Mouse (Mus musculus): Measurements from ENCODE around the gene Hist2h2aa2. TPM values are rescaled to one million over a fixed set of nuclear protein-coding genes. Genes with fewer than 3 reads are reported as not detected.

Gene Hist2h2aa2
- 79.4 TPM for polyA plus RNA-seq (2015; fragmentation: Illumina TruSeq; extraction: RNeasy Lipid Tissue Mini Kit (QIAGEN cat#74804); ENCODE audit: low read depth, low replicate concordance)

DNA sequence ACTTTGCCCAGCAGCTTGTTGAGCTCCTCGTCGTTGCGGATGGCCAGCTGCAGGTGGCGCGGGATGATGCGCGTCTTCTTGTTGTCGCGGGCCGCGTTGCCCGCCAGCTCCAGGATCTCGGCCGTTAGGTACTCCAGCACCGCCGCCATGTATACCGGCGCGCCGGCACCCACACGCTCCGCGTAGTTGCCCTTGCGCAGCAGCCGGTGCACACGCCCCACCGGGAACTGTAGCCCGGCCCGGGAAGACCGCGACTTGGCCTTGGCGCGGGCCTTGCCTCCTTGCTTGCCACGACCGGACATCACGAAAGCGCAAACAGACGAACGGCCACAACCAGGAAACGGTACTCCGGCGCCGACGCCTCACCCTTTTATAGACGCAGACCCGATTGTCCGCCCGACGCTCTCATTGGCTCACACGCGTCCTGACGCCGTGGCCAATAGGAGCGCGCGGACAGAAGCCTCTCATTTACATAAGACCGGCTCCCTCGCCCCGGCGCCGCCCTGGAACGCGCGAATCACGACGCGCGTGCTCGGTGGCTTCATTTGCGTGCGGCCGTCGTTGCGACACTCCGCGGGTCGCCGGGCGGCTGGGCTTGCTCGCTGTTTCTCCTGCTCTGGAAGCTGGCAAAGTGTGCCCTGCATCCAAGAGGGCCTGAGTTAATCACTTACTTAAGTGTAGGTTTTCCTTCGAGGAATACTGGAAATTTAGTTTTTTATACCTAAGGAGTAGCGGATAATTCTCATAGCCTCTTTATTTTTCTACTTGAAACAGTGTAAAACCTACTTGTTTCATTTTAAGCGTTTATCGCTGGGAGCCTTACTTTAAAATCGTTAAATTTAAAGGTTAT, at the start of gene Hist2h2aa2:
Hist2h2aa2 (minus strand) TSS at position 328 of the 850 bp plus-strand sequence.

DNA sequence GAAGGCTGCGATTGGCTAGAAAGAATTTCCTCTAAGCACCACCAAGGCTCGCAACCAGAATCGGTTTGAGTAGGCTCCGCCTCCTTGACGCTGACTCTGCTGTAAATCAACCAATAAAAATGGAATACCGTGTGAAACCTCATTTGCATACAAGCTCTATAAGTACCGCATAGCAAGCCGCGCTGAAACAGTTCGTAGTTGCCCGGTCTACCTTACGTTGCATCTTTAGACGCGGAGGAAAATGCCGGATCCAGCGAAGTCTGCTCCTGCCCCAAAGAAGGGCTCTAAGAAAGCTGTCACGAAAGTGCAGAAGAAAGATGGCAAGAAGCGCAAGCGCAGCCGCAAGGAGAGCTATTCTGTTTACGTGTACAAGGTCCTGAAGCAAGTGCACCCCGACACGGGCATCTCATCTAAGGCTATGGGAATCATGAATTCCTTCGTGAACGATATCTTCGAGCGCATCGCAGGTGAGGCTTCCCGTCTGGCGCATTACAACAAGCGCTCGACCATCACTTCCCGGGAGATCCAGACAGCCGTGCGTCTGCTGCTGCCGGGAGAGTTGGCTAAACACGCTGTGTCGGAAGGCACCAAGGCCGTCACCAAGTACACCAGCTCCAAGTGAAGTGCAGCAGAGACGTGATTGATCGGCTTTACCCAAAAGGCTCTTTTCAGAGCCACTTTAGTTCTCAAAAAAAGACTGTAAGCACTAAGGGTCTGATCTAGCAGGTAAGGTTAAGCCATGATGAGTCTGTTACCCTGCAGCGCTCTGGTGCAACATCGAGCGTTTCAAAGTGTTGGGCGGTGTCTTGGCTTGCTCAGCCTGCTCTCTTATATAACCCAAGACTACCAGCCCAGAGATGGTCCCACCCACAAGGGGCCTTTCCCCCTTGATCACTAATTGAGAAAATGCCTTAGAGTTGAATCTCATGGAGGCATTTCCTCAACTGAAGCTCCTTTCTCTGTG, 29.7 kb upstream of the Hist2h2aa2 start, which contains the start of gene Hist2h2bb:
Hist2h2bb (plus strand) TSS at position 242 of the 964 bp plus-strand sequence.

DNA sequence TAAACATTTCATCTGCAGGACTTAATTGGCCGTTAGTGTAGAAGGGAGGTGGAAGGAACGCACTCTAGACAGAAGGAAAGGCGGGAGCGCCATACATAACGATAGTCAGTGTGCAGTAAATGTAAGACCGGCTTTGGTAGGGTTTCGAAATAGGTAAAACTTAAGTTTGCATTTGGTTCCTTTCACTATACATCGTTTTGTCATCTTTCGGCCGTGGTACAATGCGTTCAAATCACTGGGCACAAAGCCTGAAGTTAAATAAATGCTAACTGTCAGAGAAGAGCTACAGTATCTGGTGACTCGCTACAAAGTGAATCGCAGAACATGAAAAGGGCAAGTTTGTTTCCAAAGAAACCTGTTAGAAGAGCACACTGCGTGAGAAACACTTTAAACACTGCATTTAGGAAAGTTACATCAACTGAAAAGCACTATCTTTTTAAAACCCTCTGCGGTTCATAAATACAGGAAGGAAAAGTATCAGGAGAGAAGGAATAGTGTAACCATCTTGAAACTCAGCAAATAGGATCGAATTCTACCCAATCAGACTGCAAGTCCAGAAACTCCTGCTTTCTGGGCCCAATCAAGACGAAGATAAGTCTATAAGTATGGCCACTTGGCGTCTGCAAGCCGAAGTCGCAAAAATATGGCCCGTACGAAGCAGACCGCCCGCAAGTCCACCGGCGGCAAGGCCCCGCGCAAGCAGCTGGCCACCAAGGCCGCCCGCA, 28.1 kb upstream of the Hist2h2aa2 start, which contains the start of gene Hist2h3b:
Hist2h3b (plus strand) TSS at position 604 of the 725 bp plus-strand sequence.

DNA sequence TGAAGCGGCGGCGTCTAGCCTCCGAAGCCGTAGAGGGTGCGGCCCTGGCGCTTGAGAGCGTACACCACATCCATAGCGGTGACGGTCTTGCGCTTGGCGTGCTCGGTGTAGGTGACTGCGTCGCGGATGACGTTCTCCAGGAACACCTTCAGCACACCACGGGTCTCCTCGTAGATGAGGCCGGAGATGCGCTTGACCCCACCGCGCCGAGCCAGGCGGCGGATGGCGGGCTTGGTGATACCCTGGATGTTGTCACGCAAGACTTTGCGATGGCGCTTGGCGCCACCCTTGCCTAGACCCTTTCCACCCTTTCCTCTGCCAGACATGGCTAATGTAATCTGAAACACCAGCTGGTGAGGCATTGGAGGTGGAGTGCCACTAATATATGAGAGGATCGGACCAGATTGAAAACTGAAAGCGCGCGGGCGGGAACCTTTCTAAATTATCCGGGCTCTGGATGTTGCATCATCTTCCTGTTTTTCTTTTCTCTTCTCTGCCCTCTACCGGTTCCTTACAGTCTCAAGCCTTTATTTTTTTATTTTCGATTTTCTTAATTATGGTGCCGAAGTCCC, 23.0 kb upstream of the Hist2h2aa2 start, which contains the start of gene Hist2h4:
Hist2h4 (minus strand) TSS at position 333 of the 572 bp plus-strand sequence.

DNA sequence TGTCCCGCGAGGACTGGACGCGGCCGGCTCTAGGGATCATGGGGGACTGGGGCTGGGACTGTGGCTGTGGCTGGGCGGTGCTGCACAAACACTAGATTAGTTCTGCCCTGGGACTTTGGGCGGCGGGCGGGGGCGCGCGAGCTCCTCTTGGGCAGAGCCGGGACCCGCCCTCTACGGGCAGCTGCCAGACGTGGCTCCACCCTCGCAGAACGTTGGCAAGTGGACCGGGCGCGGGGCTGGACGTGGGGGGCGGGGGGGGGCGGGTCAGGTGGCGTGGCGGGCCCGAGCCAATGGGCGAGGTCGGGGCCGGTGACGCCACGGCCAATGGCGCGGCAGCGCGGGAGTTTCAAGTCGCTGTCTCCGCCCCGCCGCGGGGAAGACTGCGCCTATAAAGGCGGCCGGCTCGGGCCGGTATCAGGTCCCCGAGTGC, 6.4 kb upstream of the Hist2h2aa2 start, which contains the start of gene Hist2h3c1:
Hist2h3c1 (plus strand) TSS at position 259 of the 430 bp plus-strand sequence.

DNA sequence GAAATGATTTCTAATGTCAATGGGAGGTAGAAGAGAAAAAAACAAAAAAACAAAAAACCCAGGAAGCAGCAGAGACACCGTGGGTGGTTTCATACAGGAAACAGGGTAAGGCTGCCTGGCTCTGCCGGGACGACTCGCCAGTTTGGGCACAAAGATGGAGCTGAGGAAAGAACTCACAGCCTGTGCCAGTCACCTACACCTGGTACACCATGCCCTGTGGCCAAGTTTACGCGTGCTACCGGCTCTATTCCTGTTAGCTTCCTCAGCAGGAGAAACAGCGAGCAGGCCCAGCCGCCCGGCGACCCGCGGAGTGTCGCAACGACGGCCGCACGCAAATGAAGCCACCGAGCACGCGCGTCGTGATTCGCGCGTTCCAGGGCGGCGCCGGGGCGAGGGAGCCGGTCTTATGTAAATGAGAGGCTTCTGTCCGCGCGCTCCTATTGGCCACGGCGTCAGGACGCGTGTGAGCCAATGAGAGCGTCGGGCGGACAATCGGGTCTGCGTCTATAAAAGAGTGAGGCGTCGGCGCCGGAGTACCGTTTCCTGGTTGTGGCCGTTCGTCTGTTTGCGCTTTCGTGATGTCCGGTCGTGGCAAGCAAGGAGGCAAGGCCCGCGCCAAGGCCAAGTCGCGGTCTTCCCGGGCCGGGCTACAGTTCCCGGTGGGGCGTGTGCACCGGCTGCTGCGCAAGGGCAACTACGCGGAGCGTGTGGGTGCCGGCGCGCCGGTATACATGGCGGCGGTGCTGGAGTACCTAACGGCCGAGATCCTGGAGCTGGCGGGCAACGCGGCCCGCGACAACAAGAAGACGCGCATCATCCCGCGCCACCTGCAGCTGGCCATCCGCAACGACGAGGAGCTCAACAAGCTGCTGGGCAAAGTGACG, 5.2 kb upstream of the Hist2h2aa2 start, which contains the start of gene Hist2h2aa1:
Hist2h2aa1 (plus strand) TSS at position 495 of the 884 bp plus-strand sequence.

DNA sequence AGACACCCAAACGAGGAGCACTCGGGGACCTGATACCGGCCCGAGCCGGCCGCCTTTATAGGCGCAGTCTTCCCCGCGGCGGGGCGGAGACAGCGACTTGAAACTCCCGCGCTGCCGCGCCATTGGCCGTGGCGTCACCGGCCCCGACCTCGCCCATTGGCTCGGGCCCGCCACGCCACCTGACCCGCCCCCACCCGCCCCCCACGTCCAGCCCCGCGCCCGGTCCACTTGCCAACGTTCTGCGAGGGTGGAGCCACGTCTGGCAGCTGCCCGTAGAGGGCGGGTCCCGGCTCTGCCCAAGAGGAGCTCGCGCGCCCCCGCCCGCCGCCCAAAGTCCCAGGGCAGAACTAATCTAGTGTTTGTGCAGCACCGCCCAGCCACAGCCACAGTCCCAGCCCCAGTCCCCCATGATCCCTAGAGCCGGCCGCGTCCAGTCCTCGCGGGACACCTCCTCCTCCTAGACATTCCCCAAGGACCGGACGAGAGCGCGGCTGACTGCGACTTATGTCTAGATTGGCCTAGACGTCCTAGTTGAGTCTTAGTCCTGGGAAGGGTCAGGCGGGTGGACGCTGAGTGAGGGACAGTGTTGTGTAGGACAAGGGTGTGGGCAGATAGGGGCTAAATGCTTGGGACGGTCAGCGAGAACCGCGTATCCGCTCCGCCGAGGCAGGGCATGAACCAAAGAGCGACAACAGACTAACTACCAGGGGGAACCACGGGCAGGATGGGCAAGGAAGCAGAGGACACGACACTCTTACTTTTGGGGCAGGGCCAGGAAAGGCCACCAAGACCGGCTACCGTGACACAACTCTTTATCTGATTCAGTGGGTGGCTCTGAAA, 902 bp downstream of the Hist2h2aa2 start, which contains the start of gene Hist2h3c2:
Hist2h3c2 (minus strand) TSS at position 174 of the 840 bp plus-strand sequence.

DNA sequence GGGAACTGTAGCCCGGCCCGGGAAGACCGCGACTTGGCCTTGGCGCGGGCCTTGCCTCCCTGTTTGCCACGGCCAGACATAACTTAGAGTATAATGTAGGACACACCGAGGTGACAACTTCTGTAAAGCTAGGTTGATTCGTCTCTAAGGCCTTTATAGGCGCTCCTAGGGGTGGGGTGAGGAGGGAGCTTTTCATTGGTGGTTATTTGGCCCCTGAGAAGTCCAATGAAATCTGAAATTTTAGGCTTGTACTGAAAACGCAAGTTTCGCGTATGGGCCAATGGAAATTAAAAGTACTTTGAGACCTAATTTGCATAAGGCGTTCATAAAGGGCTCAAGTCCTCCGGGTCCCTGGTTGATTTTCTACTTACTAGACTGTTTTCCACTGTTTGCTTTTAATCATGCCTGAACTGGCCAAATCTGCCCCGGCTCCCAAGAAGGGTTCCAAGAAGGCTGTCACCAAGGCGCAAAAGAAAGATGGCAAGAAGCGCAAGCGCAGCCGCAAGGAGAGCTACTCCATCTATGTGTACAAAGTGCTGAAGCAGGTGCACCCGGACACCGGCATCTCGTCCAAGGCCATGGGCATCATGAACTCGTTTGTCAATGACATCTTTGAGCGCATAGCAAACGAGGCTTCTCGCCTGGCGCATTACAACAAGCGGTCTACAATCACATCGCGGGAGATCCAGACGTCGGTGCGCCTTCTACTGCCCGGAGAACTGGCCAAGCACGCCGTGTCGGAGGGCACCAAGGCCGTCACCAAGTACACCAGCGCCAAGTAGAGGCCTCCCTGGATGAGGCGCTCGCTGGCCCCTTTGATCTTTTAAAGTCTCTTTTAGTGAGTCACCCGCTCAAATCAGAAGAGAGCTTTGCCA, 19.1 kb downstream of the Hist2h2aa2 start, which contains the start of the genes Hist2h2ac and Hist2h2be:
Hist2h2ac (minus strand) TSS at position 116 of the 875 bp plus-strand sequence.
Hist2h2be (plus strand) TSS at position 355 of the 875 bp plus-strand sequence.

DNA sequence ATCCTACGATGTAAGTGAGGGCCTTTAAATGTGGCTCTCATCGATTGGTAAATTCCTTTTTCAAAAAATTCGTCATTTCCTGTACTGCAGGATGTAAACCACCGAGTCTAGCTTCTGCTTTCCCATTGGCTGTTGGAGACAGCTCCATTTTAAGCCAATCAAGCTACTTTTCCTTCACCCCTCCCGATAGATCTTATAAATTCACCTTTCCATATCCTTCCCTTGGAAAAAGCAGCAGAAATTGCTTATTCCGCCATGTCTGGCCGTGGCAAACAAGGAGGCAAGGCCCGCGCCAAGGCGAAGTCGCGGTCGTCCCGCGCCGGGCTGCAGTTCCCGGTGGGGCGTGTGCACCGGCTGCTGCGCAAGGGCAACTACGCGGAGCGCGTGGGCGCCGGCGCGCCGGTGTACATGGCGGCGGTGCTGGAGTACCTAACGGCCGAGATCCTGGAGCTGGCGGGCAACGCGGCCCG, 20.4 kb downstream of the Hist2h2aa2 start, which contains the start of the genes Bola1 and Hist2h2ab:
Bola1 (minus strand) TSS at position 49 of the 470 bp plus-strand sequence.
Hist2h2ab (plus strand) TSS at position 205 of the 470 bp plus-strand sequence.

Other genes starting within 250 kb of the Hist2h2aa2 start
- gene Plekho1, start 244.3 kb downstream of the Hist2h2aa2 start, polyA plus RNA-seq (2015; fragmentation: Illumina TruSeq; extraction: RNeasy Lipid Tissue Mini Kit (QIAGEN cat#74804); ENCODE audit: low read depth, low replicate concordance): 74.5 TPM
- 46.0 TPM for gene Vps45, start 181.8 kb downstream of the Hist2h2aa2 start, polyA plus RNA-seq (2015; fragmentation: Illumina TruSeq; extraction: RNeasy Lipid Tissue Mini Kit (QIAGEN cat#74804); ENCODE audit: low read depth, low replicate concordance)
- 20.0 TPM for gene Otud7b, start 135.7 kb downstream of the Hist2h2aa2 start, polyA plus RNA-seq (2015; fragmentation: Illumina TruSeq; extraction: RNeasy Lipid Tissue Mini Kit (QIAGEN cat#74804); ENCODE audit: low read depth, low replicate concordance)
- gene Mtmr11, start 78.3 kb downstream of the Hist2h2aa2 start, polyA plus RNA-seq (2015; fragmentation: Illumina TruSeq; extraction: RNeasy Lipid Tissue Mini Kit (QIAGEN cat#74804); ENCODE audit: low read depth, low replicate concordance): 10.8 TPM
- gene Sf3b4, start 67.9 kb downstream of the Hist2h2aa2 start, polyA plus RNA-seq (2015; fragmentation: Illumina TruSeq; extraction: RNeasy Lipid Tissue Mini Kit (QIAGEN cat#74804); ENCODE audit: low read depth, low replicate concordance): 44.2 TPM
- 293 TPM for gene Sv2a, start 59.1 kb downstream of the Hist2h2aa2 start, polyA plus RNA-seq (2015; fragmentation: Illumina TruSeq; extraction: RNeasy Lipid Tissue Mini Kit (QIAGEN cat#74804); ENCODE audit: low read depth, low replicate concordance)
- gene Bola1, start 20.6 kb downstream of the Hist2h2aa2 start, polyA plus RNA-seq (2015; fragmentation: Illumina TruSeq; extraction: RNeasy Lipid Tissue Mini Kit (QIAGEN cat#74804); ENCODE audit: low read depth, low replicate concordance): 30.9 TPM
- gene Hist2h2ab, start 20.4 kb downstream of the Hist2h2aa2 start, polyA plus RNA-seq (2015; fragmentation: Illumina TruSeq; extraction: RNeasy Lipid Tissue Mini Kit (QIAGEN cat#74804); ENCODE audit: low read depth, low replicate concordance): not detected
- gene Hist2h2ac, start 19.4 kb downstream of the Hist2h2aa2 start, polyA plus RNA-seq (2015; fragmentation: Illumina TruSeq; extraction: RNeasy Lipid Tissue Mini Kit (QIAGEN cat#74804); ENCODE audit: low read depth, low replicate concordance): not detected
- 7.2 TPM for gene Hist2h2be, start 19.2 kb downstream of the Hist2h2aa2 start, polyA plus RNA-seq (2015; fragmentation: Illumina TruSeq; extraction: RNeasy Lipid Tissue Mini Kit (QIAGEN cat#74804); ENCODE audit: low read depth, low replicate concordance)
- 5.3 TPM for gene Hist2h3c2, start 1.1 kb downstream of the Hist2h2aa2 start, polyA plus RNA-seq (2015; fragmentation: Illumina TruSeq; extraction: RNeasy Lipid Tissue Mini Kit (QIAGEN cat#74804); ENCODE audit: low read depth, low replicate concordance)
- not detected for gene Hist2h2aa1, start 5.2 kb upstream of the Hist2h2aa2 start, polyA plus RNA-seq (2015; fragmentation: Illumina TruSeq; extraction: RNeasy Lipid Tissue Mini Kit (QIAGEN cat#74804); ENCODE audit: low read depth, low replicate concordance)
- gene Hist2h3c1, start 6.4 kb upstream of the Hist2h2aa2 start, polyA plus RNA-seq (2015; fragmentation: Illumina TruSeq; extraction: RNeasy Lipid Tissue Mini Kit (QIAGEN cat#74804); ENCODE audit: low read depth, low replicate concordance): not detected
- 1.3 TPM for gene Hist2h4, start 23.0 kb upstream of the Hist2h2aa2 start, polyA plus RNA-seq (2015; fragmentation: Illumina TruSeq; extraction: RNeasy Lipid Tissue Mini Kit (QIAGEN cat#74804); ENCODE audit: low read depth, low replicate concordance)
- gene Hist2h3b, start 28.4 kb upstream of the Hist2h2aa2 start, polyA plus RNA-seq (2015; fragmentation: Illumina TruSeq; extraction: RNeasy Lipid Tissue Mini Kit (QIAGEN cat#74804); ENCODE audit: low read depth, low replicate concordance): not detected
- not detected for gene Hist2h2bb, start 29.5 kb upstream of the Hist2h2aa2 start, polyA plus RNA-seq (2015; fragmentation: Illumina TruSeq; extraction: RNeasy Lipid Tissue Mini Kit (QIAGEN cat#74804); ENCODE audit: low read depth, low replicate concordance)
- gene Fcgr1, start 53.7 kb upstream of the Hist2h2aa2 start, polyA plus RNA-seq (2015; fragmentation: Illumina TruSeq; extraction: RNeasy Lipid Tissue Mini Kit (QIAGEN cat#74804); ENCODE audit: low read depth, low replicate concordance): 4.3 TPM
- not detected for gene BC107364, start 212.0 kb upstream of the Hist2h2aa2 start, polyA plus RNA-seq (2015; fragmentation: Illumina TruSeq; extraction: RNeasy Lipid Tissue Mini Kit (QIAGEN cat#74804); ENCODE audit: low read depth, low replicate concordance)